Mouse (Mus musculus) regulatory T cell (primary cell): ENCODE data around the gene Olfr1418.
"Not testable (repeated sequence)": the region's sequence is repeated elsewhere in the genome, so short reads cannot be mapped to it uniquely, and the experiment has no call there.

ENCODE experiments used
- in situ Hi-C: fragments of 300-600 bp; cut with MboI, MseI; formaldehyde crosslinking; loops from one replicate; pipeline ENCODE4 v1.15.1; 2025; ENCODE audit warnings: high pct_unique_total_duplicates

Olfr1418 gene

DNA sequence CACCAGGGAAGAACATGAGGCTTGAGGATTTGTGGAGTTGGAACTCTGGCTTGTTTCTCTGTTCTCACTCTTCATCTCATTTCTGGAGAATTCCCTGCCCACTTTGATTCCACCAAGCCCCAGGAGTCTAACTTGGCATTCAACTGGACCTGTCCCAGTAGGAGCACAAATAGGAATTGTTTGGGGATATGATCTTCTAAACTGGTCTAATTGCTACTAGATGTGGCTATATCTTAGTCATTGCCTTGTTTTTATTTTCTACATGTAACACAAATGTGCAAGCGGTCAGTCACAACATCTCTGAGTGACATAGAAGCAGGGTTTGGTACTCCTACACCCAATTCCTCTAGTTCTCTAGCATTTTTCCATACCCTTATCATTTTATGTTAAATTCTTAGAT, at the start of gene Olfr1418:
Gene Olfr1418, minus strand, starts transcription at position 101 of the 400 bp plus-strand sequence.
- in situ Hi-C loops = no loop called here

GRCm38 (mm10) chr19:11886265-11886664, 25.4 kb upstream of the Olfr1418 start, which contains the start of gene Olfr1420:
Olfr1420 (plus strand) TSS chr19:11886565.
- in situ Hi-C loops = no loop called here

- in situ Hi-C loops = not testable (repeated sequence)
Measured at GRCm38 (mm10) chr19:11878404-11878803, 17.5 kb upstream of the Olfr1418 start.

DNA sequence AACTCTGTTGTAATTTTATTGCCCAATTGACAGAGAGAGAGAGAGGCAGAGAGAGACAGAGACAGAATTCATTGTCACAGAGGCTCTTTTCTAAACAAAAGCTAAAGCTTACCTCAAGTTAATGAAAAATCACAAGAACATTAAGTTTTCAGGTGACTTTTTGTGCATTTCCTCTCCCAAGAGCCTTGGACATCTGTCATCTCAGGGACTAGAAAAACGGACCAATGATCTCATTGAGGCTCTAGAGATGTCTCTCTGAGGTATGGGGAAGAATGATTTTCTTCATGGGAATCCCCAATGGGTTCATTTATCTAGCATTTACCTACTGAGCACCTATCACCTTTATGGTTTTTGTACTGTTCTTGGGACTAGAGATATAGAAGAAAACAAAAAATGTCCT, 14.1 kb upstream of the Olfr1418 start, which contains the start of gene Olfr1419:
Gene Olfr1419, minus strand, starts transcription at position 101 of the 400 bp plus-strand sequence.
- in situ Hi-C loops = no loop called here

DNA sequence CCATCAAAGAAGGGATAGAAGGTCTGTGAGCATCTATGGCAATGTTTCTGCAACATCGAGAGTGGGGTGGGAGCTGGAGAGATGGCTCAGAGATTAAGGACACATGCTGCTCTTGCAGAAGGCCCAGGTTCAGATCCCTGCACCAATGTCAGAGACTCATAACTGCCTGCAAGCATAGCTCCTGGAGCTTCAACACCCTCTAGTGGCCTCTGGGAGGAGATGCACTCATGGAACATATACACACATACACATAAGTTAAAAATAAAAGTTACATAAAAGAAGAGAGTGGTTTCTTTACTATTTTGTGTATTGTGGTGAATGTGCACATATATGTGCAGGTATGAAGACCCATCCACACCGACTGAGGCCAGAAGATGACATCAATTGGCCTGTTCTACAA, 7.0 kb upstream of the Olfr1418 start:
- in situ Hi-C loops = no loop called here

GRCm38 (mm10) chr19:11856506-11856905, 4.4 kb downstream of the Olfr1418 start:
- in situ Hi-C loops = no loop called here

DNA sequence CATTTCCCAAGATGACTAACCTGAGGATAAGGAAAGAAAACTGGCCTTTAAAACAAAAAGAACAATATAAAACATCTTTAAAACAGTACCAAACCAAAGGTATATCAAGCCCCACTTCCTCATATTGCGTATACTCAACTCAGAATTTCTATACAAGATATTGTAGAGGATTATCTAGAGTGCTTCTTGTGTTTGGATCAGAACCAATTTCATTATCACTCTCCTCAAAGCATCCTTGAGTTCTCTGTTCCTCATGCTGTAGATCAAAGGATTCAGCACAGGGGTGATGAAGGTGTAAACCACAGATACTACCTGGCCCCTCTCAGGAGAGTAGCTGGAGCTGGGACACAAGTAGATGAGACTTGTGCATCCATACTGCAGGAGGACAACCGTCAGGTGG, 6.0 kb downstream of the Olfr1418 start:
- in situ Hi-C loops = no loop called here

GRCm38 (mm10) chr19:11852652-11853051, 8.2 kb downstream of the Olfr1418 start:
- in situ Hi-C loops = no loop called here

GRCm38 (mm10) chr19:11846333-11846732, 14.5 kb downstream of the Olfr1418 start:
- in situ Hi-C loops = loop anchor here (25.0 kb wide), 1 partner anchor 466 kb away; no protein-coding TSS in a partner anchor

DNA sequence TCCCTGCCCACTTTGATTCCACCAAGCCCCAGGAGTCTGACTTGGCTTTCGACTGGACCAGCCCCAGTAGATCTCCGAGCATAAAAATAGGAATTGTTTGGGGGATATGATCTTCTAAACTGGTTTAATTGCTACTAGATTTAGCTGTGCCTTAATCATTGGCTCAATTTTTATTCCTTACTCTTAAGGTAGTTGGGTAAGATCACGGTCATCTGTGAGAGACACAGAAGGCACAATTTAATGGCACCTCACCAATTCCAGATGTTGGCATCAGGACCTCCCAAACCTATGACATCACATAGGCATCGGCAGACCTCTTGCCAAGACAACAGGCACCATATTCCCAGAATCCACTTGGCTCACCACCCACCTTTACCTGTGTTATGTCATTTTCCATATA, 21.7 kb downstream of the Olfr1418 start, which contains the start of gene Olfr1417:
Gene Olfr1417, minus strand, starts transcription at position 101 of the 400 bp plus-strand sequence.
- in situ Hi-C loops = loop anchor here (10.0 to 25.0 kb wide), 2 partner anchors 473 to 1184 kb away; no protein-coding TSS in a partner anchor

GRCm38 (mm10) chr19:11823346-11824065, 37.4 kb downstream of the Olfr1418 start:
- in situ Hi-C loops = no loop called here

- in situ Hi-C loops = no loop called here
Measured at GRCm38 (mm10) chr19:11820211-11820610, 40.7 kb downstream of the Olfr1418 start.

DNA sequence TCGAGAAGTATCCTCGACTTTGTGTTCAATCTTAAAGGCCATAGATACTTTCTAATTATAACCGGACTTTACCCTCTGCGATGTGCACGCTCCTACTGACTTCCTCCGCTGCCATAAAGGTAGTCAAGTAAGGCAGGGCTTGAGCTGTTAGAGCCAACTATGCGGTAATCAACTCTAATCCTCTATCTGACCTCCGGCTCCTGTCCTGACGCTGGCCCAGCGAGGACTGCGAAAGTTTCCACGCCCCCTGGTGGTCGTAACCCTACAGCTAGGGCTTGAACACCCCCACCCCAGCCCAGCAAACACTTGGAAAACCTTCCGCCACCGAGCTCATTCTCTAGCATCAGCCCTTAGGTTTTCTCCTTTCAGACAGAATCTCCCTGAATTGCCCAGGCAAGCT, 41.1 kb downstream of the Olfr1418 start:
- in situ Hi-C loops = no loop called here

DNA sequence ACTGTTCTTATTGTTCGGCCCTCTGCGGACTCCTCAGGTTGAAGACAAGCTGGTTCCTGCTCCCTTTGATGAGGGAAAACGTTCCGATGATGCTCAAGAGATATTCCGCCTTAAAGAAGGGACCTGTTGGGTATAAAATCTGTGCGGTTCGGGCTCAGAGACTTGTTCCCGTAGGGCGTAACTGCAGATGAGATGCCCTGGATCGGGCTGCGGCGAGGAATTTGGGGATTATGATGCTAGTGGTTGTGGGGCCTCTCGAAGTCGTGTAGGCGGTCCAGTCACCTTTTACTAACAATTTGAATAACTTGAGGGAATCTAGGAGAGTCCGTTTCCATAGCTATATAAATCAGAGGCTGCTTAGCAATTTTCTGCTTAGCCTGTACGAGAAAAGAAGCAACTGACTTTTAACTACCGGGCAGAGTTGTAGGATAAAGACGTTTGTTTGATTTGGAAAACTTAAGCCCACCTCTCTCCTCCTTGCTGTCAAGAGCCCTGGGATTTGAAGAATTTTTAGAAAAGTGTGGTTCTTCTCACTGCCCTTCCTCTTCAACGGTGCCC, 41.6 kb downstream of the Olfr1418 start, which contains the start of gene Stx3:
Gene Stx3, minus strand, starts transcription at position 261 of the 558 bp plus-strand sequence.
- in situ Hi-C loops = no loop called here

GRCm38 (mm10) chr19:11818199-11819142, 42.4 kb downstream of the Olfr1418 start:
- in situ Hi-C loops = no loop called here

DNA sequence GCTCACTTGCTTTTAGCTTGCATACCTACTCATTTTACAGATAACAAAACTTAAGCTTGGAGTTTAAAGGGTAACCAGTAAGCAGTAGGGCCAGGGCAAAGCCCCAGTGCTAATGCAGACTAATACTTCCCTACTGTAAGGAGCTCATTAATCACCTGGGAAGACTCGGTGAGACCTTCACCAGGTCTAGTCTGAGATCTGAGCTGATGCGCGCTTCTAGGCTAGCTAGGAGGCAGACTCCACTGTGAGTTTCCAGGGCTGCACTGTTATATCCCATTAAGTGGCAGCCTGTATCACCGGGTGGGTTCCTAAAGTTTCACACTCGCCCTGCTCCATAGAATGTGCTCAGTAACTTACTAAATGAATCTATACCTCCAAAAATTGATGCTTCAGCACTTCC, 43.3 kb downstream of the Olfr1418 start:
- in situ Hi-C loops = no loop called here

- in situ Hi-C loops = no loop called here
Measured at GRCm38 (mm10) chr19:11816706-11817105, 44.2 kb downstream of the Olfr1418 start.

DNA sequence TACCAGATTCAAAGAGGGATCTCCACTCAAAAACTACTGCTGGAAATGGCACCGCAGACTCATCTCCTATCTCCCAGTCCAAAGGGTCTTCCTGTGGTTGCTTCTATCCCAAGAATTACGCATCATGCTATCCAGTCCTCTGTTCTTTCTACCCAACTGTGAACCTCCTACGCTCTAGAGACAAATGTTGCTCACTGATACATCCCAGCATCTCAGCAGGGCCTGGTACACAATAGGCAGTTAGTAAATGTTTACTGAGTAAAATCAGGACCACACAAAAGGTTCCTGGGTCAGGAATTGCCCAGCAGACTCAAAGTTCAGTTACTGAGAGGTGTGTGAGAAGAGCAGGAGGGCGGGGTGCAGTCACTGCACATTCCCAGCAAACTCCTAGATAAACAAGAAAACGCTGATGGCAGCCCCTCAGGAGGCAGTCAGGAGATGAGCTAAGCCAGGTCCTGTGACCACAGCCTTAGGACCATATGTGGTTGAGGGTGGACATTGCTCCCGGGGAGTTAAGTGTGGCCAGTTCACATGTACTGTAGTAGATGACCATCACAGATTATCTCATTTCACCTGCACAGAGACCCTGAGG, 46.0 kb downstream of the Olfr1418 start:
- in situ Hi-C loops = no loop called here

- in situ Hi-C loops = no loop called here
Measured at GRCm38 (mm10) chr19:11813649-11814048, 47.2 kb downstream of the Olfr1418 start.

DNA sequence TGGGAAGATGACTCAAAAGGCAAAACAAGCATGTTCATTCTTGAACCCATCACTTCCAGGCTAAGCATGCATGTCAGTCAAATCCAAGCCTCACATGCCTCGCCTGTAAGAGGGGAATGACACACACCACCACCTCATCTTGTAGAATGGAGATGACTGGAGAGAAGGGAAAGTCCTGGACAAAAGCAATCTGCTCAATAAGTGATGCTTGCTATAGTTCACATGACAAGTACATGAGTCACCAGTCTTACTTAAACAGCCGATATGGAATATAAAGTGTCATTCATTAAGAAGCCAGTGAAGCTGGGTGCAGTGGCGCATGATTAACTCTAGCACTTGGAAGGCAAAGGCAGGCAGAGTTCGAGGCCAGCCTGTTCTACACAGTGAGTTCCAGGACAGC, 47.7 kb downstream of the Olfr1418 start:
- in situ Hi-C loops = no loop called here

GRCm38 (mm10) chr19:11811688-11812365, 49.0 kb downstream of the Olfr1418 start:
- in situ Hi-C loops = no loop called here
